Mouse (Mus musculus): ENCODE results near the gene Car3. TPM values are rescaled to one million over a fixed set of nuclear protein-coding genes. Genes with fewer than 3 reads are reported as not detected.

The Car3 gene
- polyA plus RNA-seq, 1 experiment, result 26.3 TPM

- Histone ChIP-seq H3K27me3 (ENCODE audit: control insufficient read depth, insufficient read depth, insufficient read length) (no peaks in the 10 kb centered on the region), H3K4me3 (ENCODE audit: insufficient read depth, poor library complexity, severe bottlenecking) (no peak overlapping the region), H3K79me2 (ENCODE audit: control insufficient read depth, insufficient read depth) (no peaks in the 10 kb centered on the region), H3ac (ENCODE audit: control insufficient read depth, insufficient read length, low read depth) (no peak overlapping the region), H3K79me3 (ENCODE audit: low read depth) (no peaks in the 10 kb centered on the region), H3K36me3 (ENCODE audit: control insufficient read depth, insufficient read depth) (no peaks in the 10 kb centered on the region)
- TF ChIP-seq CTCF (IDR thresholded peaks at IDR 0.05; ENCODE audit: control insufficient read depth, insufficient read depth, insufficient read length) (no peak), MYOD1 (IDR thresholded peaks at IDR 0.05; ENCODE audit: control insufficient read depth, insufficient read length, low read depth) (no peak), FOSL1 (IDR thresholded peaks at IDR 0.05; ENCODE audit: insufficient read depth, low read length, poor library complexity, severe bottlenecking) (no peak), USF1 (IDR thresholded peaks at IDR 0.05; ENCODE audit: low read depth) (no peak), CEBPB (IDR thresholded peaks at IDR 0.05; ENCODE audit: low read depth) (no peak), MYOG (IDR thresholded peaks at IDR 0.05; ENCODE audit: control insufficient read depth, extremely low read depth, insufficient read length) (no peak), MAX (IDR thresholded peaks at IDR 0.05) (no peak)
Observed at GRCm38 (mm10) chr3:14889716-14890409, 26.6 kb downstream of the Car3 start.

GRCm38 (mm10) chr3:14892991-14893390 lies 29.7 kb downstream of the Car3 start:
- no peak overlapping the region for H3ac ChIP-seq (ENCODE audit: control insufficient read depth, insufficient read length, low read depth)
- no peaks in the 10 kb centered on the region for H3K27me3 ChIP-seq (ENCODE audit: control insufficient read depth, insufficient read depth, insufficient read length)
- TF ChIP-seq MAX (IDR thresholded peaks at IDR 0.05) (no peak), CEBPB (IDR thresholded peaks at IDR 0.05; ENCODE audit: low read depth) (no peak), MYOD1 (IDR thresholded peaks at IDR 0.05; ENCODE audit: control insufficient read depth, insufficient read length, low read depth) (no peak), CTCF (IDR thresholded peaks at IDR 0.05; ENCODE audit: control insufficient read depth, insufficient read depth, insufficient read length) (no peak), USF1 (IDR thresholded peaks at IDR 0.05; ENCODE audit: low read depth) (no peak), FOSL1 (IDR thresholded peaks at IDR 0.05; ENCODE audit: insufficient read depth, low read length, poor library complexity, severe bottlenecking) (no peak), MYOG (IDR thresholded peaks at IDR 0.05; ENCODE audit: control insufficient read depth, extremely low read depth, insufficient read length) (no peak)
- H3K79me3 ChIP-seq (ENCODE audit: low read depth), result no peaks in the 10 kb centered on the region
- no peaks in the 10 kb centered on the region for H3K79me2 ChIP-seq (ENCODE audit: control insufficient read depth, insufficient read depth)
- no peaks in the 10 kb centered on the region for H3K36me3 ChIP-seq (ENCODE audit: control insufficient read depth, insufficient read depth)
- H3K4me3 ChIP-seq (ENCODE audit: insufficient read depth, poor library complexity, severe bottlenecking), result no peak overlapping the region

- TF ChIP-seq MYOG (IDR thresholded peaks at IDR 0.05; ENCODE audit: control insufficient read depth, extremely low read depth, insufficient read length), result no peak
- TF ChIP-seq CTCF (IDR thresholded peaks at IDR 0.05; ENCODE audit: control insufficient read depth, insufficient read depth, insufficient read length), result no peak
- no peak for TF ChIP-seq MAX (IDR thresholded peaks at IDR 0.05)
- TF ChIP-seq FOSL1 (IDR thresholded peaks at IDR 0.05; ENCODE audit: insufficient read depth, low read length, poor library complexity, severe bottlenecking), result no peak
- no peak for TF ChIP-seq CEBPB (IDR thresholded peaks at IDR 0.05; ENCODE audit: low read depth)
- TF ChIP-seq MYOD1 (IDR thresholded peaks at IDR 0.05; ENCODE audit: control insufficient read depth, insufficient read length, low read depth), result no peak
- no peak for TF ChIP-seq USF1 (IDR thresholded peaks at IDR 0.05; ENCODE audit: low read depth)
- Histone ChIP-seq H3K4me3 (ENCODE audit: insufficient read depth, poor library complexity, severe bottlenecking) (no peak overlapping the region), H3K79me3 (ENCODE audit: low read depth) (no peaks in the 10 kb centered on the region)
Observed at GRCm38 (mm10) chr3:14893700-14894099, 30.4 kb downstream of the Car3 start.

GRCm38 (mm10) chr3:14895333-14895732 lies 32.0 kb downstream of the Car3 start:
- no peak for TF ChIP-seq CTCF (IDR thresholded peaks at IDR 0.05; ENCODE audit: control insufficient read depth, insufficient read depth, insufficient read length)
- no peak for TF ChIP-seq MYOG (IDR thresholded peaks at IDR 0.05; ENCODE audit: control insufficient read depth, extremely low read depth, insufficient read length)
- no peak for TF ChIP-seq FOSL1 (IDR thresholded peaks at IDR 0.05; ENCODE audit: insufficient read depth, low read length, poor library complexity, severe bottlenecking)
- no peak for TF ChIP-seq MYOD1 (IDR thresholded peaks at IDR 0.05; ENCODE audit: control insufficient read depth, insufficient read length, low read depth)
- H3ac ChIP-seq (ENCODE audit: control insufficient read depth, insufficient read length, low read depth), result no peak overlapping the region
- H3K4me3 ChIP-seq (ENCODE audit: insufficient read depth, poor library complexity, severe bottlenecking), result no peak overlapping the region
- H3K79me3 ChIP-seq (ENCODE audit: low read depth), result no peaks in the 10 kb centered on the region
- H3K36me3 ChIP-seq (ENCODE audit: control insufficient read depth, insufficient read depth), result no peaks in the 10 kb centered on the region
- no peaks in the 10 kb centered on the region for H3K79me2 ChIP-seq (ENCODE audit: control insufficient read depth, insufficient read depth)
- no peaks in the 10 kb centered on the region for H3K27me3 ChIP-seq (ENCODE audit: control insufficient read depth, insufficient read depth, insufficient read length)

More at GRCm38 (mm10) chr3:14893700-14894099, 30.4 kb downstream of the Car3 start:
- H3K36me3 ChIP-seq (ENCODE audit: control insufficient read depth, insufficient read depth), result no peaks in the 10 kb centered on the region
- no peaks in the 10 kb centered on the region for H3K27me3 ChIP-seq (ENCODE audit: control insufficient read depth, insufficient read depth, insufficient read length)
- H3ac ChIP-seq (ENCODE audit: control insufficient read depth, insufficient read length, low read depth), result no peak overlapping the region
- H3K79me2 ChIP-seq (ENCODE audit: control insufficient read depth, insufficient read depth), result no peaks in the 10 kb centered on the region

GRCm38 (mm10) chr3:14897770-14898169 lies 34.5 kb downstream of the Car3 start:
- H3K79me3 ChIP-seq (ENCODE audit: low read depth), result no peaks in the 10 kb centered on the region

More at GRCm38 (mm10) chr3:14897770-14898169, 34.5 kb downstream of the Car3 start:
- Histone ChIP-seq H3K27me3 (ENCODE audit: control insufficient read depth, insufficient read depth, insufficient read length) (no peaks in the 10 kb centered on the region), H3ac (ENCODE audit: control insufficient read depth, insufficient read length, low read depth) (no peak overlapping the region), H3K4me3 (ENCODE audit: insufficient read depth, poor library complexity, severe bottlenecking) (no peak overlapping the region), H3K79me2 (ENCODE audit: control insufficient read depth, insufficient read depth) (no peaks in the 10 kb centered on the region), H3K36me3 (ENCODE audit: control insufficient read depth, insufficient read depth) (no peaks in the 10 kb centered on the region)
- no peak for TF ChIP-seq MYOG (IDR thresholded peaks at IDR 0.05; ENCODE audit: control insufficient read depth, extremely low read depth, insufficient read length)
- no peak for TF ChIP-seq CEBPB (IDR thresholded peaks at IDR 0.05; ENCODE audit: low read depth)
- TF ChIP-seq CTCF (IDR thresholded peaks at IDR 0.05; ENCODE audit: control insufficient read depth, insufficient read depth, insufficient read length), result no peak
- TF ChIP-seq MAX (IDR thresholded peaks at IDR 0.05), result no peak
- no peak for TF ChIP-seq FOSL1 (IDR thresholded peaks at IDR 0.05; ENCODE audit: insufficient read depth, low read length, poor library complexity, severe bottlenecking)
- no peak for TF ChIP-seq USF1 (IDR thresholded peaks at IDR 0.05; ENCODE audit: low read depth)
- no peak for TF ChIP-seq MYOD1 (IDR thresholded peaks at IDR 0.05; ENCODE audit: control insufficient read depth, insufficient read length, low read depth)
